Mouse (Mus musculus) testis, adult 2 months (tissue): ENCODE measurements around the gene Cfap20. TPM values are rescaled to one million over a fixed set of nuclear protein-coding genes. Genes with fewer than 3 reads are reported as not detected.

ENCODE experiments used
- H3K27ac ChIP-seq: fragments of 200-500 bp; 2 replicates; pipeline ENCODE4 v1.5.1; 2012; ENCODE audit warnings: low read depth, low read length; ENCODE audit not compliant: control insufficient read depth, insufficient read depth
- H3K27me3 ChIP-seq: fragments of 200-500 bp; 2 replicates; pipeline ENCODE4 v1.6.1; 2012; ENCODE audit warnings: mild to moderate bottlenecking, low read length, moderate library complexity; ENCODE audit not compliant: control insufficient read depth, insufficient read depth
- H3K36me3 ChIP-seq: fragments of 200-500 bp; 2 replicates; pipeline ENCODE4 v1.6.1; 2012; ENCODE audit warnings: mild to moderate bottlenecking, low read length; ENCODE audit not compliant: control insufficient read depth, insufficient read depth
- H3K4me1 ChIP-seq: fragments of 200-500 bp; 2 replicates; pipeline ENCODE4 v1.6.1; 2012; ENCODE audit warnings: low read length; ENCODE audit not compliant: control insufficient read depth, insufficient read depth
- H3K4me3 ChIP-seq: fragments of 200-500 bp; 2 replicates; pipeline ENCODE4 v1.5.1; 2012; ENCODE audit warnings: low read depth, mild to moderate bottlenecking, low read length, moderate library complexity, mixed read lengths; ENCODE audit not compliant: control insufficient read depth
- CTCF ChIP-seq: fragments of 200-500 bp; IDR thresholded peaks from 2 replicates; pipeline ENCODE4 v1.5.1; 2012; ENCODE audit warnings: low read depth, mild to moderate bottlenecking, inconsistent platforms, low read length, moderate library complexity; ENCODE audit not compliant: control insufficient read depth, insufficient read depth, insufficient replicate concordance
- POLR2A ChIP-seq: fragments of 200-500 bp; IDR thresholded peaks from 2 replicates; pipeline ENCODE4 v1.6.1; 2012; ENCODE audit warnings: low read depth, mild to moderate bottlenecking, inconsistent platforms, low read length, moderate library complexity; ENCODE audit not compliant: control insufficient read depth
- polyA plus RNA-seq: library from polyadenylated mRNA; depleted of rRNA; stranded (reverse); fragments of >200 nt; gene quantifications from 2 replicates; pipeline ENCODE4 v1.2.3, GENCODE M21; 2012

Cfap20 gene
- polyA plus RNA-seq, 1 experiment = 103 TPM

GRCm38 (mm10) chr8:95392604-95393003 lies 42.1 kb downstream of the Cfap20 start:
- H3K4me1 ChIP-seq = no peaks in the 10 kb centered on the region
- H3K4me3 ChIP-seq = no peak overlapping the region
- TF ChIP-seq POLR2A = no peak
- TF ChIP-seq CTCF = no peak
- no peaks in the 10 kb centered on the region for H3K36me3 ChIP-seq
- no peak overlapping the region for H3K27ac ChIP-seq
- no peaks in the 10 kb centered on the region for H3K27me3 ChIP-seq

- H3K27me3 ChIP-seq = no peaks in the 10 kb centered on the region
- no peak for TF ChIP-seq CTCF
- TF ChIP-seq POLR2A = no peak
- no peaks in the 10 kb centered on the region for H3K4me1 ChIP-seq
- H3K27ac ChIP-seq = no peak overlapping the region
- H3K4me3 ChIP-seq = no peak overlapping the region
- no peaks in the 10 kb centered on the region for H3K36me3 ChIP-seq
Measured at GRCm38 (mm10) chr8:95391101-95391500, 43.6 kb downstream of the Cfap20 start.

DNA sequence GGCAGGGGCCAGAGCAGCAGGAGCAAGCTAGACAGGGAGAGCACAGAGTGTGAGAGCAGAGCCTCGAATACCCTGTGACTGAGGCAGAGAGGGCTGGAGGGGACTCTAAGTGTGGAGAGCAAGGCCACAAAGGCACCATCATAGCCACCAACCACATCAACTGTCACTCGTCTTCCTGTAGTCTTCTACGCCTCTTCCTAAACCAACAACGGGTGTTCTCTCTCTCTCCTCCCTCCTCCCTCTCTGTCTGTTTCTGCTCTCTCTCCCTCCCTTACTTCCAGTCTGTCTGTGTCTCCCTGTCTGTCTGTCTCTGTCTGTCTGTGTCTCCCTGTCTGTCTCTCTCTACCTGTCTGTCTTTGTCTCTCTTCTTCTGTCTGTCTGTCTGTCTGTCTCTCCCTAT lies 44.4 kb downstream of the Cfap20 start:
- H3K27ac ChIP-seq = no peak overlapping the region
- no peaks in the 10 kb centered on the region for H3K36me3 ChIP-seq
- H3K4me1 ChIP-seq = no peaks in the 10 kb centered on the region
- no peak for TF ChIP-seq CTCF
- no peak for TF ChIP-seq POLR2A
- no peaks in the 10 kb centered on the region for H3K27me3 ChIP-seq
- H3K4me3 ChIP-seq = no peak overlapping the region

DNA sequence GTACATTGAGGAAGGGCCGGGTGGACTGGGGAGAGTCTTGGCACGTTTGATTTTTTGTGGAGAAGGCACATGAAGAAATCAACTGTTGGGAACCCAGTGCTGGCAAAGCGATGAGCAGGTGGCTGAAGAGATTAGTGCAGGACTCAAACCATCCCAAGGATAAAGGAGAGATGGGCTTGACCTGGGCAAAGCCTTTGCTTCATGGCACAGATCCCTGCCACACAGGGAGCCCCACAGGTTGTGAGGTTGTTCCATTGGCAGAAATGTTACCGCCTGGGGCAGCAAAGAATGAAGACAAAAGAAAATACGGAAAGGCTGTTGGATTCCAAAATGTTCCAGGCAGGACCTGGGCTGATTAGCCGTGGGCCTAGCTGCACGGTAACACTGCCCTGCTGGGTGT lies 46.7 kb downstream of the Cfap20 start:
- no peaks in the 10 kb centered on the region for H3K36me3 ChIP-seq
- H3K27ac ChIP-seq = no peak overlapping the region
- TF ChIP-seq CTCF (no peak), POLR2A (no peak)
- no peak overlapping the region for H3K4me3 ChIP-seq
- H3K4me1 ChIP-seq = no peaks in the 10 kb centered on the region
- no peaks in the 10 kb centered on the region for H3K27me3 ChIP-seq

DNA sequence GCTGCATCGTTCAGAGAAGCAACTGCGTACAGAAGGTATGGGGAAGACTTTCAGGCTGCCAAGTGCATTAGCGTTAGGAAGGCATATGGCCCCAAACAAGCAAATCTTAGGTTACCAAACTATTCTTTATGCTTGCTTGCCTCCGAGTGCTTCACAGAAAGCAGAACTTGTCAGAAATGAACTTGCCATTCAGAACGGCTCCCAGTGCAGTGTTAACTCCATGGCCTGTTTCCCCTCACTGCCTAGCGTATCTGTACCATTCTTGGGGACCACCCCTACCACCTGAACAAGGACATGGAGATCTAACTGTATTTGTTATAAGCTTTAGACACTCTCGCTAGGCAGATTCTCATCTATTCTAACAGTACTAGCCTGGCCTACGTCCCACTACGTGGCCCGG lies 47.4 kb downstream of the Cfap20 start:
- Histone ChIP-seq H3K4me3 (no peak overlapping the region), H3K4me1 (no peaks in the 10 kb centered on the region), H3K27me3 (no peaks in the 10 kb centered on the region), H3K27ac (no peak overlapping the region), H3K36me3 (no peaks in the 10 kb centered on the region)
- TF ChIP-seq CTCF (no peak), POLR2A (no peak)

DNA sequence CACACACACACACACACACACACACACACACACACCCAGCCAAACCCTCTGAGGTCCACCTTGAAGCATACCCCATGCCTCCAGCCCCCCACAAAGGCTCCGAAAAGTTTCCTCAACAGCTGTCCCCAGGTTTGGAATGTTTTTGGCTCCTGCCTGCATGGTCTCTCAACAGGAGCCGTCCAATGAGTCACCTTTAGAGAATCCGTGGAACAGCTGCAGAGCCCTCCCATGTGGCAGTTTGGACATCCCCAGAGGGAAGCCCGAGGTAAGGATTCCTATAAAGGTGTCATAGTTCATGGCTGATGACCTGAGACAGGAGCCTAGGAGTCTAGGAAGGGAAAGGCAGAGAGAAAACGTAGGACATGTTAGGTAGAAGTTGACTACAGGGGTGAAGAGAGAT lies 48.6 kb downstream of the Cfap20 start:
- Histone ChIP-seq H3K27me3 (no peaks in the 10 kb centered on the region), H3K4me1 (no peaks in the 10 kb centered on the region), H3K4me3 (no peak overlapping the region), H3K27ac (no peak overlapping the region), H3K36me3 (no peaks in the 10 kb centered on the region)
- TF ChIP-seq CTCF = no peak
- no peak for TF ChIP-seq POLR2A

- H3K27me3 ChIP-seq = no peaks in the 10 kb centered on the region
- TF ChIP-seq POLR2A (no peak), CTCF (no peak)
- no peaks in the 10 kb centered on the region for H3K4me1 ChIP-seq
- H3K27ac ChIP-seq = no peak overlapping the region
- no peaks in the 10 kb centered on the region for H3K36me3 ChIP-seq
- no peak overlapping the region for H3K4me3 ChIP-seq
Measured at GRCm38 (mm10) chr8:95384501-95384900, 50.2 kb downstream of the Cfap20 start.

DNA sequence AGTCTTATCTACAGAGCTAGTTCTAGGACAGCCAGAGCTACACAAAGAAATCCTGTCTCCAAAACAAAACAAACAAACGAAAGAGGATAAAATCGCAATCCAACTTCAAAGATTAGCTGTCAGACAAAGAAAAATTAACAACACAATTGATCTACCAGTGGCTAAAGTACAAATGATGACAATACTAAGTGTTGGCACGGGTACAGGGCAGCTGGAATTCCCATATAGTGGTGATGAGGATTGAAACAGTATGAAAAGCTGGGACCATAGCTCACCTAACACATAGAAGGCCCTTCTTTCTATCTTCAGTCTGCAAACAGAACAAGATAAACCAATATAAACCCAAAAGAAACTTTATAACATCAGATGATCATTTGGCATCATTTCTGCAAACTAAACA lies 53.1 kb downstream of the Cfap20 start:
- Histone ChIP-seq H3K4me1 (no peaks in the 10 kb centered on the region), H3K27me3 (no peaks in the 10 kb centered on the region), H3K4me3 (no peak overlapping the region), H3K36me3 (no peaks in the 10 kb centered on the region), H3K27ac (no peak overlapping the region)
- TF ChIP-seq CTCF = no peak
- no peak for TF ChIP-seq POLR2A
